Comparison of ENCODE assay signal across 17 mouse cellular contexts in the genomic region with DNA sequence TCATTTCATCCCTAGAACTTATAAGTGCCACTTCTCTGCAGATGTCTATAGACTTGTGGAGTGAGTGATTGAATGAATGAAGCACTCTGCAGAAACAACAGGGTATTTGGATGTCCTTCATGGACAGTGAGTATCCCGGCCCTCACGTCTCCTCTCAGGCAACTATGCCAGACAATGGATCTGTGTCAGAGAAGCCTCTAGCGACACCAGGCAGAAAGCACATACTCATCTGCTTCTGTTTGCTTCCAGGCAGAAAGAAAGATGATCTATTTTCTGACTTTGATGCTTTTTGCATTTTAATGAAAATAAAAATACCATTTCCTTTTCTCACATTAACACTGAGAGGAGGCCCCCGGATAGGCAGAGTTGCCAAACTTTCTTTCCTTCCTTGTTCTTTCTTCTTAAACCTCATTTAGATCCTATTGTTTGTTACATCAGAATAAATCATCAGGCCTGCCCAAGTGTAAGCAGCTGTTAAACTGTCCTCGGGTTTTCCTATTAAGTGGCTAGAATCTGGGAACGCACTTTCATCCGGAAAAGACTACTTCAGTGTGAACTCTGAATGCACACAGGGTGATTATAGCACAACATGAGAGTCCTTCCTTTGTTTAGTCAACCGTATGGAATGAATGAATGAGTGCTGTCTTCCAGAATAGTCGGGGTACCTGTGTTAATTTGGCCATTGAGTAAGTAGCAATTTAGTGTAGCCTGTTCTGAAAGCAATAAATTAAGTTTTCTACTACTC.
DNase-seq lines count a peak whose midpoint lies in the region; ATAC-seq and TF ChIP-seq lines count a peak whose summit lies in the region.
"Had no signal": no experiment of that assay in that cellular context is flagged by ENCODE, and none has a peak within 500 bp of the region (broad histone marks: within the 10 kb centered on the region; RNA-seq: fewer than 3 reads in every experiment).

No protein-coding gene starts in this region.

- no peak overlapping the region for H3K9ac ChIP-seq in forebrain, postnatal 0 days
- no peak overlapping the region for H3K9ac ChIP-seq in forebrain, embryonic 15.5 days (replicated peaks)
- H3K9ac ChIP-seq: embryonic facial prominence, embryonic 12.5 days; heart, embryonic 13.5 days; midbrain, embryonic 13.5 days had no signal

- H3K4me1 ChIP-seq in forebrain, postnatal 0 days (ENCODE audit: insufficient read depth) = no peaks in the 10 kb centered on the region
- 0 out of 2 replicates have a peak, but pooled peaks cover 2% of the 10 kb centered on the region for H3K4me1 ChIP-seq in forebrain, embryonic 15.5 days
- H3K4me1 ChIP-seq: embryonic facial prominence, embryonic 12.5 days; heart, embryonic 13.5 days had no signal

- H3K9me3 ChIP-seq in forebrain, postnatal 0 days (ENCODE audit: low read length) = no peaks in the 10 kb centered on the region
- H3K9me3 ChIP-seq in forebrain, embryonic 15.5 days = no peaks in the 10 kb centered on the region
- H3K9me3 ChIP-seq: embryonic facial prominence, embryonic 12.5 days; heart, embryonic 13.5 days; midbrain, embryonic 13.5 days had no signal

- TF ChIP-seq CTCF in forebrain, postnatal 0 days (IDR thresholded peaks at IDR 0.05; ENCODE audit: low read depth) = no peak
- TF ChIP-seq CTCF in layer of hippocampus, adult 2 months (conservative IDR thresholded peaks at IDR 0.05) = peak; percentile 38

- H3K4me3 ChIP-seq in forebrain, postnatal 0 days (ENCODE audit: low read depth, low read length) = no peak overlapping the region
- H3K4me3 ChIP-seq in forebrain, embryonic 15.5 days = no peak overlapping the region
- no peak overlapping the region for H3K4me3 ChIP-seq in layer of hippocampus, adult 2 months
- H3K4me3 ChIP-seq: embryonic facial prominence, embryonic 12.5 days; heart, embryonic 13.5 days; midbrain, embryonic 13.5 days had no signal

- H3K27ac ChIP-seq in forebrain, postnatal 0 days (ENCODE audit: low read depth, low read length) = no peak overlapping the region
- no peak overlapping the region for H3K27ac ChIP-seq in forebrain, embryonic 15.5 days (replicated peaks)
- no peak overlapping the region for H3K27ac ChIP-seq in layer of hippocampus, adult 2 months
- H3K27ac ChIP-seq: embryonic facial prominence, embryonic 12.5 days; heart, embryonic 13.5 days; midbrain, embryonic 13.5 days had no signal

- H3K27me3 ChIP-seq in forebrain, postnatal 0 days (ENCODE audit: insufficient read depth, low read length) = no peaks in the 10 kb centered on the region
- H3K27me3 ChIP-seq in forebrain, embryonic 15.5 days = no peaks in the 10 kb centered on the region
- H3K27me3 ChIP-seq: embryonic facial prominence, embryonic 12.5 days; heart, embryonic 13.5 days; midbrain, embryonic 13.5 days had no signal

- no peak overlapping the region for H3K4me2 ChIP-seq in forebrain, postnatal 0 days (ENCODE audit: low read depth)
- H3K4me2 ChIP-seq in forebrain, embryonic 15.5 days (replicated peaks) = no peak overlapping the region
- H3K4me2 ChIP-seq: embryonic facial prominence, embryonic 12.5 days; heart, embryonic 13.5 days; liver, embryonic 11.5 days; midbrain, embryonic 13.5 days had no signal

- peak; percentile 14 for DNase-seq in forebrain, postnatal 0 days
- peak in 1 of 2 experiments; percentile 3 for DNase-seq in layer of hippocampus, adult 2 months (ENCODE audit: low spot score in 2 of 2)
- no peak for DNase-seq in layer of hippocampus, adult 11-12 months (ENCODE audit: low spot score)
- peak; percentile 47 for DNase-seq in retina, postnatal 1 day
- no peak for DNase-seq in retina, embryonic 14.5 days (ENCODE audit: low spot score)
- peak; percentile 6 for DNase-seq in right cerebral cortex, postnatal 25 days
- DNase-seq: adrenal gland, postnatal 10 days; B cell, adult 2 months; gastrocnemius, postnatal 36 days; lung, postnatal 4 days had no signal

- H3K36me3 ChIP-seq in forebrain, postnatal 0 days (ENCODE audit: insufficient read depth) = no peaks in the 10 kb centered on the region
- H3K36me3 ChIP-seq in forebrain, embryonic 15.5 days = no peaks in the 10 kb centered on the region
- H3K36me3 ChIP-seq: embryonic facial prominence, embryonic 12.5 days; heart, embryonic 13.5 days; midbrain, embryonic 13.5 days had no signal

- WGBS in forebrain, postnatal 0 days = 26% methylated on average over 9 of the region's 9 CpGs
- 22% methylated on average over 9 of the region's 9 CpGs for WGBS in forebrain, embryonic 15.5 days

- ATAC-seq in forebrain, postnatal 0 days = peak; percentile 53
- no peak for ATAC-seq in forebrain, embryonic 15.5 days (replicated peaks)
- ATAC-seq in megakaryocyte, adult 5-6 weeks (ENCODE audit: poor library complexity, severe bottlenecking) = no peak
- ATAC-seq: inflammation-experienced regulatory T-cells, adult 6 months; midbrain, embryonic 13.5 days had no signal

Comparison
In these comparisons a context has a peak if more than half of its experiments do, and no peak if none do; other contexts are left out.
1. DNase-seq: peak in forebrain, postnatal 0 days (single experiment), retina, postnatal 1 day (single experiment) and right cerebral cortex, postnatal 25 days (single experiment); none in layer of hippocampus, adult 11-12 months (single experiment) and retina, embryonic 14.5 days (single experiment).